Mouse (Mus musculus) limb, embryonic 14.5 days (tissue): Measurements from ENCODE around the gene Rbm3. TPM values are rescaled to one million over a fixed set of nuclear protein-coding genes. Genes with fewer than 3 reads are reported as not detected.
A peak's percentile ranks its signal among the peaks of the same experiment; 100 is the strongest.

Experiments used
- ATAC-seq: fragments of 200-750 bp; cut with Nextera tagmentation; 2 replicates; pipeline ENCODE4 v1.8.0; 2017; ENCODE audit warnings: low read depth, moderate number of reproducible peaks, moderate TSS enrichment; ENCODE audit not compliant: low FRiP score
- DNase-seq: peaks from one replicate; pipeline ENCODE4 v3.0.0-alpha.2; 2015; ENCODE audit warnings: low spot score
- H3K27ac ChIP-seq: fragments of 300-500 bp; sonication (generic); replicated peaks from 2 replicates; pipeline ENCODE4 v1.5.1; 2014; ENCODE audit warnings: low read depth, mild to moderate bottlenecking, low read length, moderate library complexity, mixed read lengths
- H3K27me3 ChIP-seq: fragments of 300-500 bp; sonication (generic); 2 replicates; pipeline ENCODE4 v1.6.1; 2014; ENCODE audit warnings: low read length, mixed read lengths; ENCODE audit not compliant: control insufficient read depth, insufficient read depth
- H3K36me3 ChIP-seq: fragments of 300-500 bp; sonication (generic); 2 replicates; pipeline ENCODE4 v1.6.1; 2014; ENCODE audit warnings: mild to moderate bottlenecking, low read length, moderate library complexity, mixed read lengths; ENCODE audit not compliant: control insufficient read depth, insufficient read depth
- H3K4me1 ChIP-seq: fragments of 300-500 bp; sonication (generic); 2 replicates; pipeline ENCODE4 v1.6.1; 2014; ENCODE audit warnings: antibody characterized with exemption, low read length, mixed read lengths; ENCODE audit not compliant: control insufficient read depth, insufficient read depth
- H3K4me2 ChIP-seq: fragments of 300-500 bp; sonication (generic); replicated peaks from 2 replicates; pipeline ENCODE4 v1.6.1; 2014; ENCODE audit warnings: low read depth, mild to moderate bottlenecking, low read length, moderate library complexity; ENCODE audit not compliant: severe bottlenecking
- H3K4me3 ChIP-seq: fragments of 300-500 bp; sonication (generic); replicated peaks from 2 replicates; pipeline ENCODE4 v1.5.1; 2014; ENCODE audit warnings: low read length
- H3K9ac ChIP-seq: fragments of 300-500 bp; sonication (generic); 2 replicates; pipeline ENCODE4 v1.6.1; 2014; ENCODE audit warnings: mild to moderate bottlenecking, low read depth, low read length, moderate library complexity; ENCODE audit not compliant: severe bottlenecking
- H3K9me3 ChIP-seq: fragments of 300-500 bp; sonication (generic); 2 replicates; pipeline ENCODE4 v1.6.1; 2016; ENCODE audit warnings: low read length; ENCODE audit not compliant: control insufficient read depth
- POLR2A ChIP-seq: fragments of 200-500 bp; IDR thresholded peaks from 2 replicates; pipeline ENCODE4 v1.8.0; 2012; ENCODE audit warnings: inconsistent platforms, mild to moderate bottlenecking, moderate library complexity, borderline replicate concordance; ENCODE audit not compliant: insufficient read depth, insufficient read length; ENCODE audit errors: extremely low read depth
- WGBS: fragments of 180-500 bp; shearing (Covaris S2); extraction: QIAGEN DNeasy Blood & Tissue Kit; methylation state at CpG from one replicate; pipeline ENCODE4 v1.1.7; 2014; 5-methylcytosine and 5-hydroxymethylcytosine counted together
- polyA plus RNA-seq, 2 experiments: library from polyadenylated mRNA; depleted of rRNA in 1 of 2; stranded (reverse) in 1 of 2; unstranded in 1 of 2; fragments of >200 nt; fragmentation: Nextera tagmentation in 1 of 2; extraction: Ambion mirVana in 1 of 2; gene quantifications; 2 replicates each; pipeline versions ENCODE4 v1.2.1 to v1.2.3; 2012 to 2014

Rbm3 gene
- polyA plus RNA-seq, 2 experiments: 465 to 541 TPM

GRCm38 (mm10) chrX:8164471-8164870, 18.8 kb upstream of the Rbm3 start:
- Histone ChIP-seq H3K9me3 (no peaks in the 10 kb centered on the region), H3K4me3 (no peak overlapping the region), H3K27ac (no peak overlapping the region), H3K4me2 (no peak overlapping the region), H3K4me1 (no peaks in the 10 kb centered on the region), H3K27me3 (no peaks in the 10 kb centered on the region), H3K9ac (no peak overlapping the region), H3K36me3 (peaks cover 6% of the 10 kb centered on the region; the same call in 1 of the 2 replicates)
- ATAC-seq (no peak), DNase-seq (no peak)
- 91% methylated on average over 4 of the region's 4 CpGs for WGBS
- TF ChIP-seq POLR2A: no peak

GRCm38 (mm10) chrX:8163076-8163475, 17.4 kb upstream of the Rbm3 start:
- no peak overlapping the region for H3K4me2 ChIP-seq
- no peak for DNase-seq
- no peak overlapping the region for H3K9ac ChIP-seq
- no peak for TF ChIP-seq POLR2A
- ATAC-seq: no peak
- H3K27ac ChIP-seq: no peak overlapping the region
- H3K9me3 ChIP-seq: no peaks in the 10 kb centered on the region
- H3K4me1 ChIP-seq: no peaks in the 10 kb centered on the region
- H3K27me3 ChIP-seq: no peaks in the 10 kb centered on the region
- WGBS: 84% methylated on average over 5 of the region's 5 CpGs
- H3K36me3 ChIP-seq: 0 out of 2 replicates have a peak, but pooled peaks cover 3% of the 10 kb centered on the region
- no peak overlapping the region for H3K4me3 ChIP-seq

GRCm38 (mm10) chrX:8143750-8144149, 1.9 kb downstream of the Rbm3 start:
- Histone ChIP-seq H3K9ac (peak overlapping the region; percentile 78), H3K4me1 (0 out of 2 replicates have a peak, but pooled peaks cover 7% of the 10 kb centered on the region), H3K4me2 (peak overlapping the region; percentile 63), H3K9me3 (no peaks in the 10 kb centered on the region), H3K36me3 (peaks cover 27% of the 10 kb centered on the region), H3K4me3 (peak overlapping the region; percentile 60), H3K27me3 (no peaks in the 10 kb centered on the region), H3K27ac (no peak overlapping the region)
- no peak for TF ChIP-seq POLR2A
- ATAC-seq (no peak), DNase-seq (no peak)
- 80% methylated on average over 7 of the region's 7 CpGs for WGBS

GRCm38 (mm10) chrX:8142948-8143347, 2.7 kb downstream of the Rbm3 start:
- DNase-seq (no peak), ATAC-seq (no peak)
- H3K36me3 ChIP-seq: peaks cover 31% of the 10 kb centered on the region
- no peak overlapping the region for H3K27ac ChIP-seq
- 0 out of 2 replicates have a peak, but pooled peaks cover 7% of the 10 kb centered on the region for H3K4me1 ChIP-seq
- no peaks in the 10 kb centered on the region for H3K27me3 ChIP-seq
- H3K4me2 ChIP-seq: no peak overlapping the region
- 86% methylated on average over 7 of the region's 7 CpGs for WGBS
- H3K4me3 ChIP-seq: no peak overlapping the region
- H3K9me3 ChIP-seq: no peaks in the 10 kb centered on the region
- no peak for TF ChIP-seq POLR2A
- no peak overlapping the region for H3K9ac ChIP-seq

- H3K4me1 ChIP-seq: 0 out of 2 replicates have a peak, but pooled peaks cover 7% of the 10 kb centered on the region
- DNase-seq (no peak), ATAC-seq (no peak)
- WGBS: 75% methylated on average over 3 of the region's 3 CpGs
- TF ChIP-seq POLR2A: no peak
- H3K9ac ChIP-seq: no peak overlapping the region
- no peaks in the 10 kb centered on the region for H3K27me3 ChIP-seq
- H3K4me2 ChIP-seq: no peak overlapping the region
- peaks cover 31% of the 10 kb centered on the region for H3K36me3 ChIP-seq
- H3K4me3 ChIP-seq: no peak overlapping the region
- no peaks in the 10 kb centered on the region for H3K9me3 ChIP-seq
- H3K27ac ChIP-seq: no peak overlapping the region
Measured at GRCm38 (mm10) chrX:8141058-8141457, 4.6 kb downstream of the Rbm3 start.

GRCm38 (mm10) chrX:8140446-8140845, 5.2 kb downstream of the Rbm3 start:
- Histone ChIP-seq H3K27me3 (no peaks in the 10 kb centered on the region), H3K9me3 (no peaks in the 10 kb centered on the region), H3K4me3 (no peak overlapping the region), H3K4me1 (0 out of 2 replicates have a peak, but pooled peaks cover 7% of the 10 kb centered on the region), H3K4me2 (no peak overlapping the region), H3K36me3 (peaks cover 31% of the 10 kb centered on the region), H3K27ac (no peak overlapping the region), H3K9ac (no peak overlapping the region)
- ATAC-seq (no peak), DNase-seq (no peak)
- no peak for TF ChIP-seq POLR2A
- WGBS: 81% methylated on average over 2 of the region's 2 CpGs
